Mouse (Mus musculus): ENCODE measurements around the gene Tcea3.
A peak's percentile ranks its signal among the peaks of the same experiment; 100 is the strongest.

The Tcea3 gene

GRCm38 (mm10) chr4:136247729-136248463 lies at the start of gene Tcea3:
TSS of gene Tcea3 (plus strand) at chr4:136247729.
- no peak for DNase-seq (ENCODE audit: low spot score in 2 of 2)

GRCm38 (mm10) chr4:136198846-136199245 lies 48.7 kb upstream of the Tcea3 start:
- no peak for DNase-seq (ENCODE audit: low spot score in 2 of 2)

- DNase-seq (ENCODE audit: low spot score in 2 of 2): no peak
Observed at GRCm38 (mm10) chr4:136199562-136200292, 47.8 kb upstream of the Tcea3 start.

- peak in 1 of 2 experiments; percentile 63 for DNase-seq (ENCODE audit: low spot score in 2 of 2)
Observed at GRCm38 (mm10) chr4:136202509-136202908, 45.0 kb upstream of the Tcea3 start.

- DNase-seq (ENCODE audit: low spot score in 2 of 2): no peak
Observed at GRCm38 (mm10) chr4:136204775-136205174, 42.8 kb upstream of the Tcea3 start.

GRCm38 (mm10) chr4:136206033-136206893 lies 41.3 kb upstream of the Tcea3 start, which contains the start of gene Asap3:
TSS of gene Asap3 (plus strand) at chr4:136206365.
- peak; percentile 76 to 80 for DNase-seq (ENCODE audit: low spot score in 2 of 2)

- DNase-seq (ENCODE audit: low spot score in 2 of 2): no peak
Observed at GRCm38 (mm10) chr4:136206943-136207342, 40.6 kb upstream of the Tcea3 start.

GRCm38 (mm10) chr4:136210931-136211330 lies 36.6 kb upstream of the Tcea3 start:
- DNase-seq (ENCODE audit: low spot score in 2 of 2): no peak

GRCm38 (mm10) chr4:136213629-136214028 lies 33.9 kb upstream of the Tcea3 start:
- DNase-seq (ENCODE audit: low spot score in 2 of 2): no peak

GRCm38 (mm10) chr4:136214828-136215227 lies 32.7 kb upstream of the Tcea3 start:
- no peak for DNase-seq (ENCODE audit: low spot score in 2 of 2)

GRCm38 (mm10) chr4:136215576-136215975 lies 32.0 kb upstream of the Tcea3 start:
- DNase-seq (ENCODE audit: low spot score in 2 of 2): no peak

- DNase-seq (ENCODE audit: low spot score in 2 of 2): no peak
Observed at GRCm38 (mm10) chr4:136217063-136217462, 30.5 kb upstream of the Tcea3 start.

GRCm38 (mm10) chr4:136218595-136219214 lies 28.8 kb upstream of the Tcea3 start:
- no peak for DNase-seq (ENCODE audit: low spot score in 2 of 2)

GRCm38 (mm10) chr4:136220133-136220775 lies 27.3 kb upstream of the Tcea3 start:
- no peak for DNase-seq (ENCODE audit: low spot score in 2 of 2)

- peak in 1 of 2 experiments; percentile 46 for DNase-seq (ENCODE audit: low spot score in 2 of 2)
Observed at GRCm38 (mm10) chr4:136223549-136224239, 23.8 kb upstream of the Tcea3 start.

GRCm38 (mm10) chr4:136224240-136224559 lies 23.3 kb upstream of the Tcea3 start:
- no peak for DNase-seq (ENCODE audit: low spot score in 2 of 2)

GRCm38 (mm10) chr4:136224677-136225460 lies 22.7 kb upstream of the Tcea3 start:
- DNase-seq (ENCODE audit: low spot score in 2 of 2): no peak

- no peak for DNase-seq (ENCODE audit: low spot score in 2 of 2)
Observed at GRCm38 (mm10) chr4:136227408-136227807, 20.1 kb upstream of the Tcea3 start.

- DNase-seq (ENCODE audit: low spot score in 2 of 2): no peak
Observed at GRCm38 (mm10) chr4:136228640-136229039, 18.9 kb upstream of the Tcea3 start.

GRCm38 (mm10) chr4:136238669-136239068 lies 8.9 kb upstream of the Tcea3 start:
- no peak for DNase-seq (ENCODE audit: low spot score in 2 of 2)
